Mouse (Mus musculus) liver, embryonic 16.5 days (tissue): ENCODE measurements at regions not wholly inside any gene's neighbourhood (a gene's known extent, or its start where the extent isn't known, plus 50 kb on each side); places are given as distances from the start of the nearest gene placed in this dataset. TPM values are rescaled to one million over a fixed set of nuclear protein-coding genes. Genes with fewer than 3 reads are reported as not detected.

ENCODE experiments used
- ATAC-seq: fragments of 200-750 bp; cut with Nextera tagmentation; 2 replicates; pipeline ENCODE4 v1.8.0; 2017; ENCODE audit warnings: low read depth, mild to moderate bottlenecking, moderate number of reproducible peaks, moderate library complexity
- H3K27ac ChIP-seq: fragments of 300-500 bp; sonication (generic); 2 replicates; pipeline ENCODE4 v1.5.1; 2014; ENCODE audit warnings: mild to moderate bottlenecking, low read length
- H3K27me3 ChIP-seq: fragments of 300-500 bp; sonication (generic); 2 replicates; pipeline ENCODE4 v1.6.1; 2014; ENCODE audit warnings: low read depth, low read length, mixed read lengths; ENCODE audit not compliant: control insufficient read depth, insufficient read depth
- H3K36me3 ChIP-seq: fragments of 300-500 bp; sonication (generic); 2 replicates; pipeline ENCODE4 v1.6.1; 2014; ENCODE audit warnings: mild to moderate bottlenecking; ENCODE audit not compliant: control insufficient read depth, insufficient read depth
- H3K4me1 ChIP-seq: fragments of 300-500 bp; sonication (generic); 2 replicates; pipeline ENCODE4 v1.6.1; 2014; ENCODE audit warnings: low read depth, low read length, mixed read lengths; ENCODE audit not compliant: control insufficient read depth
- H3K4me2 ChIP-seq: fragments of 300-500 bp; sonication (generic); 2 replicates; pipeline ENCODE4 v1.6.1; 2014; ENCODE audit warnings: low read depth, low read length, mixed read lengths
- H3K4me3 ChIP-seq: fragments of 300-500 bp; sonication (generic); 2 replicates; pipeline ENCODE4 v1.5.1; 2014; ENCODE audit warnings: low read depth, mild to moderate bottlenecking, low read length
- H3K9ac ChIP-seq: fragments of 300-500 bp; sonication (generic); 2 replicates; pipeline ENCODE4 v1.6.1; 2014; ENCODE audit warnings: low read depth, low read length
- H3K9me3 ChIP-seq: fragments of 300-500 bp; sonication (generic); replicated peaks from 2 replicates; pipeline ENCODE4 v1.6.1; 2016; ENCODE audit warnings: low read length; ENCODE audit not compliant: control insufficient read depth
- WGBS: fragments of 180-500 bp; shearing (Covaris S2); extraction: QIAGEN DNeasy Blood & Tissue Kit; methylation state at CpG from one replicate; pipeline ENCODE4 v1.1.7; 2014; ENCODE audit not compliant: insufficient replicate concordance; 5-methylcytosine and 5-hydroxymethylcytosine counted together
- microRNA-seq: library from miRNA; unstranded; fragments of <30 nt; microRNA quantifications from one replicate; pipeline ENCODE4, GENCODE M21; 2016

GRCm38 (mm10) chr5:64753142-64753750 is 49.9 kb upstream of the Klf3 start:
- Histone ChIP-seq H3K4me2 (no peak overlapping the region), H3K4me1 (peaks cover 10% of the 10 kb centered on the region), H3K36me3 (no peaks in the 10 kb centered on the region), H3K27me3 (no peaks in the 10 kb centered on the region), H3K27ac (no peak overlapping the region), H3K9ac (no peak overlapping the region), H3K4me3 (no peak overlapping the region), H3K9me3 (no peaks in the 10 kb centered on the region)
- peak; percentile 74 for ATAC-seq
- 54% methylated on average over 7 of the region's 7 CpGs for WGBS

Small RNA genes in the stretch of these regions (microRNA-seq; reads per million reads assigned to microRNA genes)
- gene Gm25306, result not detected
